Mouse (Mus musculus) small intestine, adult 2 months (tissue): ENCODE results near the gene Tmem106b. TPM values are rescaled to one million over a fixed set of nuclear protein-coding genes. Genes with fewer than 3 reads are reported as not detected.

Experiments used
- H3K27ac ChIP-seq: fragments of 200-500 bp; 2 replicates; pipeline ENCODE4 v1.5.1; 2012; ENCODE audit warnings: low read depth, low read length, control low read depth, inconsistent platforms; ENCODE audit not compliant: insufficient read depth
- H3K27me3 ChIP-seq: fragments of 200-500 bp; 2 replicates; pipeline ENCODE4 v1.6.1; 2012; ENCODE audit warnings: mild to moderate bottlenecking, moderate library complexity, low read length, inconsistent platforms; ENCODE audit not compliant: control insufficient read depth, insufficient read depth
- H3K36me3 ChIP-seq: fragments of 200-500 bp; 2 replicates; pipeline ENCODE4 v1.6.1; 2012; ENCODE audit warnings: mild to moderate bottlenecking, low read length, control low read depth, inconsistent platforms; ENCODE audit not compliant: control insufficient read depth, insufficient read depth
- H3K4me1 ChIP-seq: fragments of 200-500 bp; 2 replicates; pipeline ENCODE4 v1.6.1; 2012; ENCODE audit warnings: low read length, inconsistent platforms, mixed read lengths; ENCODE audit not compliant: control insufficient read depth, insufficient read depth, insufficient read length
- H3K4me3 ChIP-seq: fragments of 200-500 bp; 2 replicates; pipeline ENCODE4 v1.5.1; 2012; ENCODE audit warnings: low read depth, mild to moderate bottlenecking, control low read depth, inconsistent platforms, low read length, moderate library complexity
- CTCF ChIP-seq: fragments of 200-500 bp; IDR thresholded peaks from 2 replicates; pipeline ENCODE4 v1.5.1; 2012; ENCODE audit warnings: low read depth, mild to moderate bottlenecking, control low read depth, inconsistent platforms, low read length, moderate library complexity, mixed read lengths; ENCODE audit not compliant: insufficient replicate concordance, insufficient read length; ENCODE audit errors: extremely low read depth
- POLR2A ChIP-seq: fragments of 200-500 bp; IDR thresholded peaks from 2 replicates; pipeline ENCODE4 v1.6.1; 2012; ENCODE audit warnings: low read depth, mild to moderate bottlenecking, control low read depth, inconsistent platforms, low read length, moderate library complexity
- WGBS: fragments of 180-500 bp; shearing (Covaris S2); methylation state at CpG from one replicate; pipeline ENCODE4 v1.1.7; 2018; 5-methylcytosine and 5-hydroxymethylcytosine counted together
- polyA plus RNA-seq: library from polyadenylated mRNA; depleted of rRNA; stranded (reverse); fragments of >200 nt; gene quantifications from 2 replicates; pipeline ENCODE4 v1.2.3, GENCODE M21; 2012; rRNA removed

Gene Tmem106b
- polyA plus RNA-seq, result 5.4 and 7.9 TPM in 2 replicates

DNA sequence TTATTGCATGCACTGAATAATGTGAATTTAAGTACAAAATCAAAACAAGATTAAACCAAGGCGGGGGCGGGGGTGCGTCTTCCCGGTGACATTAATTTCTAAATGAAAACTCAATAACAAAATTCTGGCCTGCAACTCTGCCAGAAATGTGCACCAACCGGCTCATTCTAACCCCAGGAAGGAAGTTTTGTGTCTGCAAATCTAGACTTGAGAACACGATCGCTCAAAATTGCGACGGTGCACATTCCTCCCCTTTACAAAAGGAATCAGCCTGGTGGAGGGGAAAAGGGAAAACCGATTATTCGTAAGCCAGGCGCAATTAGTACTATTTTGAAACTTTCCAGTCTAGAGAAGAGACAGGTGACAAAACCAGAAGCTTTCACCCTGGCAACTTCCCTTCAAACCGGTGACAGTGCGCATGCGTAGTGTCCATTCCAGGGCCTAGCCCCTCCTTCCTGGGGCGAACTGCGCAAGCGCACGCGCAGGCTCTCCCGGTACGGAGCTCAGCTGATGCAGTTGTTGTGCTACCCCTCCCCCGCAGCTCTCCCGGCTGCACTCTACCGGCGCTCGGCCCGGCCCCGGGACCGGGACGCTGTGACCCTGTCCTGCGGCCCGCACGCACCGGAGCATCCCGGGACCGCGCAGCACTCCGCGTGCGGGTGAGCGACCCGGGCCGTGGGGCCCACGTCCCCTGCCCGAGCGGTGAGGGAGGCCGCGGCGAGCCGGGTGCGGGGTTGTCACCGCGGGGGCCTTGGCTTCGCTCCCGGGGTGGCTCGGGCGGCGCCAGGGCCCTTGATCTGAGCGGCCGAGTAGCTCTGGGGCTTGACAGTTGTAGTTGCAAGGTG is at the start of gene Tmem106b:
TSS of gene Tmem106b (plus strand) at position 458 of the 845 bp plus-strand sequence.
- H3K27ac ChIP-seq, result peak within 1 kb of the TSS; percentile 68
- no peak for TF ChIP-seq CTCF
- peak within 1 kb of the TSS; percentile 95 for H3K4me3 ChIP-seq
- H3K36me3 ChIP-seq, result peaks cover 8% of the 10 kb centered on the region
- peaks cover 4% of the 10 kb centered on the region; the same call in 1 of the 2 replicates for H3K4me1 ChIP-seq
- 2% methylated on average over 61 of the region's 61 CpGs for WGBS
- no peaks in the 10 kb centered on the region for H3K27me3 ChIP-seq

DNA sequence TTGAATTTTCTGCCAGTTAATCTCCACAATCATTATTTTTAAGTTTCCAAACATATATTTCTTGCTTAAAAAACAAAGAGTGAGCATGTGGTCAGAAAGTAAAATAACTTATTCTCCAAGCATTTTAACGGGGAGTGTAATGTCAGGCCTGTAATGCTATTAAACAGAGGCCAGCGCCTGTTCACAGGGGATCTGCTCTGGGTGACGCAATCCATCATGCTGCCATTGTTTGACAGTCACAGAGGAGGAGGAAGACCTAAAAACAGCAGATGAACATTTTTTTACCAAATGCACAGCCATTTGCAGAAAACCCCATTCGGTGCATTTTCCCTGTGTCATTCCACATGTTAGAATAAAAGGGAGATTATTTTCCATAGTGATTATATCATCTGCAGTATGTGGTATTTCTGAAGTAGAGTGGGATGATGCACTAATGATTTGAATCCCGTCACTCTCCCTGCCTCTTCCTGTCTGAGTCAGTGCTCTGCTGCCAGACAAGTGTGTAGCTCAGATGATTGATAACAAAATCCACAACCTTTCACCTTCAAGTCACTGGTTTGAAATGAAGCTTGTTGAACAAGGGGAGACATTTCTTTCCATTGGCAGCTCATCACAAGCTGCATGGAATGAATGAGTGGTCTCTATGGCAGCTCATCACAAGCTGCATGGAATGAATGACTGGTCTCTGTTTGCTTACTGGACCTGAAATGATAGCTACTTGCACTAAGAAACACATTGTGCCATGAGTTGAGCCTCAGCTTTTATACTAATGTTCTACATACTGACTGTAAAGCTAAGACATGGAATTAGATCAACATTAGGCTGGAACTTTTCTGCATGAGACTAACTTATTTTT is 48.1 kb upstream of the Tmem106b start:
- Histone ChIP-seq H3K4me3 (no peak overlapping the region), H3K27me3 (no peaks in the 10 kb centered on the region), H3K36me3 (no peaks in the 10 kb centered on the region), H3K4me1 (no peaks in the 10 kb centered on the region), H3K27ac (no peak overlapping the region)
- TF ChIP-seq POLR2A, result no peak
- no peak for TF ChIP-seq CTCF
- WGBS, result 47% methylated on average over 5 of the region's 5 CpGs

DNA sequence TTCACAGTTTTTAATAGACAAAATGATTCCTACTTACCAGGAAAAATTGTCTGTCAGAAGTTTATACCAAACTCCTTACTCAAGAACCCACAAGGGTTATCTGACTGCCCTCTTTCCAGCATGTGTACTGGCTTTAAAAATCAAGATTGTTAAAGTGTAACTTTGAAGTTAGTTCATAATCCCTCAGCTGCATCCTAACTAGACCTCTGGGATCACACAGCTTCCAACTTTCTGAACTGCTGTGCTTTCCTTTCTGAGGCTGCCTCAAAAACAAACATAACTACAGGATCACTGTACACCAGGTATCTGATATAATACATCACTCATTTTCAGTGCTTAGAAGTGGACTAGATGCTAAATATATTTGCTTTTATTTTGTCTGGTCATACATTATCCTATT is 39.0 kb upstream of the Tmem106b start:
- Histone ChIP-seq H3K27ac (no peak overlapping the region), H3K4me1 (no peaks in the 10 kb centered on the region), H3K36me3 (no peaks in the 10 kb centered on the region), H3K4me3 (no peak overlapping the region), H3K27me3 (no peaks in the 10 kb centered on the region)
- TF ChIP-seq POLR2A (no peak), CTCF (no peak)

DNA sequence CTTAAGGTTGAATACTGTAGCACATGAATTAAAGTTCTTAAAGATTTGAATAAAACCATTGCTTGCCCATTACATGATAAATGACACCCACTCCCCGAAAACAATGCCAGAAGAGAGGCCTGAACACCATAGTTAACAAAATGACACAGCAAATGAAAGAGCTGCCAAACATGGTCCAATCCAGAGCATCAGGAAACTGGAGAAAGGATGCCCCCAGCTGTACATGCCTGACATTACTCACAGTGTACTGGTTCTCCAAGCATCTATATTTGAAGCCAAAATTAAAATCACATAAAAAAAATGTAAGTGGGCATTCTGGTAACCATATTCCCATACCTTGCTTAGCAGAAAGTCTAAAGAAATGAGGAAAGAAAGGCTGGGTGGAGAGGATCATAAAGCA is 38.6 kb upstream of the Tmem106b start:
- H3K27me3 ChIP-seq, result no peaks in the 10 kb centered on the region
- no peak overlapping the region for H3K27ac ChIP-seq
- no peak overlapping the region for H3K4me3 ChIP-seq
- TF ChIP-seq CTCF (no peak), POLR2A (no peak)
- no peaks in the 10 kb centered on the region for H3K36me3 ChIP-seq
- WGBS, result 58% methylated on average over 1 of the region's 1 CpGs
- no peaks in the 10 kb centered on the region for H3K4me1 ChIP-seq

DNA sequence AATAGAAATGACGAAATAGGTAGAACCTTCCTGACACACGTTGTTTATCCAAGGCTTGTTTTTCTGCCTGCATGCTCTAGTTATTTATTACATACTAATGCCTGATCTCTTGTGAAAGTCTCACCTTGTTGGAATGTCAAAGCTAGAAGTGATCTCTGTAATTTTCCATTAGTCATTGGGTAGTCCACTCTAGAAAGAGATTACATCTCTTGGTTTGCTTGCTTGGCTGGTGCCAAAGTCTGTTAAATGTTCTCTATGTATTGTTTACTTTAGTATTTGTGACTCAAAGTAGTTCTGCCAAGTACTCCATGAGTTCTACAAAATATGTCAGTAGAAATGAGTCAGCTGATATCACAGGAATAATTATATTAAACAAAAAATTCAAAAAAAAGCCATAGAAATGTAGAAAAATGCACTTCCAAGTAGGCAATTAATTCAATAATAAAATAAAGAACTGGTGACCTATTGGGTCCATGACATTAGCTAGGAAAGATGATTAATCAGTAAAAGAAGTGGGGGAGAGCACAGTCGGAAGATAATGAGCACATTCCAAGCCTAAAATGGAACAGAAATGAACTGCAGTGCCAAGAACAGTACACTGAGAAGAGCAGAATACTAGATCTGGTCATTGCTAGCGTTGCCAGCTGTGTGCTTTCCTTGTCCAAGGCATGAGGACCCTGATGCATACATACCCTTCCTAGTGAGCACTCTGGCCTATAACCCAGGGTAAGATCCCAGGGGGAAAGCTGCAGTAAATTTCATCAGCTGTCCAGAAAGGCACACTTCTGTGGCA is 17.0 kb upstream of the Tmem106b start:
- Histone ChIP-seq H3K27ac (0 out of 2 replicates have a peak overlapping the region, but pooled peaks have one; percentile 12), H3K36me3 (no peaks in the 10 kb centered on the region), H3K4me1 (no peaks in the 10 kb centered on the region), H3K4me3 (no peak overlapping the region), H3K27me3 (no peaks in the 10 kb centered on the region)
- no peak for TF ChIP-seq POLR2A
- TF ChIP-seq CTCF, result no peak
- WGBS, result 65% methylated on average over 4 of the region's 4 CpGs

DNA sequence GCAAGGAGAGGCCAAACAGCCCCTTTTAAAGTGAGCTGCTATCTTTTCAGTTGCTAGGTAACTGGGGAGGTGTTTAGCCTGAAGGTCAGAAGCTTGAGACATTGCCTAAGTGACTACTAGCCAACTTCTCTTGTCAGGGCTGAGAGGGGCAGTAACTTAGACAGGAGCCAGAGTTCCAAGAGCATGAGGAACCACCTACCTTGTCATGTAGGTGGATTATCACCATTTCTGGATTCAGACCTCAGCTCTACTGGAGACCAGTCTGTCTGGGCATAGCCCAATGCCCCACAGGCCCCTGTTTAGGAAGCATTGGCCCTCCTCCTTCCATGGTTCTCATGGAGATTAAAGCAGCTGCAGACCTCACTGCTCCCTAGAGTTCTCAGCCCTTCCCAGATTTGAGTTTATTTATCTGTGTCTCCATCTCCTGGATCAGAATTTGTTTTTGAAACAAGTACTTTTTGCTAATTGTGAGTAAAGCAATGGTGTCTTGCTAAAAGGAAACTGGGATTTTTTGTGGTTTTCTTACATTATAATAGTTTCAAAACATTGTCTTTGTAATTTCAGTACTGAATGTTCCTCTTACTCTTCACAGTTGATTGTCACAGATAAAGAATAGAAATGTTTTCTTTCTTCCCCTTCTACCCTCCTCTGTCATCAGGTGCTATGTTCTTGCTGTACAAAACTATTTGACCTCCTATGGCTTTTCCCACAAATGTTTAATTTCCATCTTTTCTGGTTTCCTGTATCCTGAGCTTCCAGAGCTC is 8.1 kb upstream of the Tmem106b start:
- Histone ChIP-seq H3K27ac (no peak overlapping the region), H3K4me3 (no peak overlapping the region), H3K4me1 (peaks cover 3% of the 10 kb centered on the region; the same call in 1 of the 2 replicates), H3K27me3 (no peaks in the 10 kb centered on the region), H3K36me3 (no peaks in the 10 kb centered on the region)
- TF ChIP-seq POLR2A (no peak), CTCF (no peak)

DNA sequence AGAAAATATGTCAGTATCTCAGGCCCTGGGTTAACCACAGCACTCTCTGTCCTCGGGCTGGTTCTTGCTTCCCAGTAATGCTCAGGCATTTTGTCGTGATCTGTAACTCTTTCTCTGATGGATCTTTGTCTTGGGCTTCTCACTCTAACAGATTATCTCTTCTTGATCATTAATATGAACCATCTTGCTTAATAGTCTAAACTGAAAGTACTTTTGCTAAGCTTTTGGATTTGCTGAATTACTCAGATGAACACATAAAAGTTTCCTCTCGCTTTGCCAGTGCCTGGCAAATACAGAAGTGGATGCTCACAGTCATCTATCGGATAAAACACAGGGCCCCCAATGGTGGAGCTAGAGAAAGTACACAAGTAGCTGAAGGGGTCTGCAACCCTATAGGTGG is 7.5 kb upstream of the Tmem106b start:
- 67% methylated on average over 4 of the region's 4 CpGs for WGBS
- H3K4me3 ChIP-seq, result no peak overlapping the region
- H3K4me1 ChIP-seq, result peaks cover 3% of the 10 kb centered on the region; the same call in 1 of the 2 replicates
- TF ChIP-seq POLR2A (no peak), CTCF (no peak)
- no peaks in the 10 kb centered on the region for H3K36me3 ChIP-seq
- no peaks in the 10 kb centered on the region for H3K27me3 ChIP-seq
- no peak overlapping the region for H3K27ac ChIP-seq
